Mouse (Mus musculus): ENCODE data around the gene Plk2.
"Not testable (repeated sequence)": the region's sequence is repeated elsewhere in the genome, so short reads cannot be mapped to it uniquely, and the experiment has no call there.

DNA sequence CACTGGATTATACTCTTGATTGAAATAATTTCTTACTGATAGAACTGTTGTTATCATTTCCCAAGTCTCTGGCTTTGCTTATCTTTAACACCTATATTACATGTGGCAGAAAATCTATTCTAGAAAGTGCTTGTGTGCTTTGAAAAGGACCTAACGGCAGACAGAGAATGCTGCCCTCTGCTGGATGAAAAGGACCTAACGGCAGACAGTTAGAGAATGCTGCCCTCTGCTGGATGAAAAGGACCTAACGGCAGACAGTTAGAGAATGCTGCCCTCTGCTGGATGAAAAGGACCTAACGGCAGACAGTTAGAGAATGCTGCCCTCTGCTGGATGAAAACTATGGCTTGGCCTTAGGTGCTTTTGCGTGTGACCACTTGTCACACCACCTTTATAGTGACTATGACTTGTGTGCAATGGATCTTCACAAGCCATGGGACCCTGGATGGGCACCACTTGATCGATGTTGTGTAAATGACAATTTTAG is 26.2 kb upstream of the Plk2 start:
- TF ChIP-seq EP300 (IDR thresholded peaks at IDR 0.05; ENCODE audit: low read depth): not testable (repeated sequence)
- peak; percentile 99 for TF ChIP-seq CTCF (IDR thresholded peaks at IDR 0.05; ENCODE audit: low read depth)
